Mouse (Mus musculus): ENCODE measurements around the gene Tom1. TPM values are rescaled to one million over a fixed set of nuclear protein-coding genes. Genes with fewer than 3 reads are reported as not detected.

The Tom1 gene
- polyA plus RNA-seq, 1 experiment, result 84.2 TPM

GRCm38 (mm10) chr8:75118505-75118904 lies 85.0 kb downstream of the Tom1 start:
- no peaks in the 10 kb centered on the region for H3K27me3 ChIP-seq (ENCODE audit: control insufficient read depth, insufficient read depth, insufficient read length)
- TF ChIP-seq E2F4 (IDR thresholded peaks at IDR 0.05; ENCODE audit: insufficient read depth) (no peak), TCF3 (IDR thresholded peaks at IDR 0.05; ENCODE audit: insufficient read length, low read depth) (no peak), POLR2AphosphoS2 (IDR thresholded peaks at IDR 0.05; ENCODE audit: insufficient read length, low read depth) (no peak), MYOG (IDR thresholded peaks at IDR 0.05; ENCODE audit: control insufficient read depth in 1 of 3, insufficient read depth in 1 of 3, insufficient read length in 2 of 3, low read depth in 2 of 3) (no peak), MAX (IDR thresholded peaks at IDR 0.05; ENCODE audit: low read depth) (no peak), SRF (IDR thresholded peaks at IDR 0.05; ENCODE audit: control insufficient read depth, insufficient read length, low read depth) (no peak), TCF12 (IDR thresholded peaks at IDR 0.05; ENCODE audit: insufficient read depth, poor library complexity, severe bottlenecking) (no peak), CEBPB (IDR thresholded peaks at IDR 0.05; ENCODE audit: insufficient read depth, poor library complexity, severe bottlenecking) (no peak), REST (IDR thresholded peaks at IDR 0.05; ENCODE audit: insufficient read depth, insufficient read length) (no peak), POLR2A (IDR thresholded peaks at IDR 0.05; ENCODE audit: insufficient read length, low read depth) (no peak), MYOD1 (IDR thresholded peaks at IDR 0.05; ENCODE audit: control insufficient read depth in 1 of 3, insufficient read length in 2 of 3, low read depth in 2 of 3) (no peak), USF1 (IDR thresholded peaks at IDR 0.05; ENCODE audit: low read depth) (no peak)
- H3ac ChIP-seq (ENCODE audit: control insufficient read depth, insufficient read length), result no peak overlapping the region
- H3K4me3 ChIP-seq, result no peak overlapping the region
- no peaks in the 10 kb centered on the region for H3K79me2 ChIP-seq (ENCODE audit: control insufficient read depth, insufficient read depth)
- H3K4me2 ChIP-seq (ENCODE audit: low read depth), result no peak overlapping the region
- peaks cover 20% of the 10 kb centered on the region for H3K36me3 ChIP-seq (ENCODE audit: control insufficient read depth, insufficient read depth)

DNA sequence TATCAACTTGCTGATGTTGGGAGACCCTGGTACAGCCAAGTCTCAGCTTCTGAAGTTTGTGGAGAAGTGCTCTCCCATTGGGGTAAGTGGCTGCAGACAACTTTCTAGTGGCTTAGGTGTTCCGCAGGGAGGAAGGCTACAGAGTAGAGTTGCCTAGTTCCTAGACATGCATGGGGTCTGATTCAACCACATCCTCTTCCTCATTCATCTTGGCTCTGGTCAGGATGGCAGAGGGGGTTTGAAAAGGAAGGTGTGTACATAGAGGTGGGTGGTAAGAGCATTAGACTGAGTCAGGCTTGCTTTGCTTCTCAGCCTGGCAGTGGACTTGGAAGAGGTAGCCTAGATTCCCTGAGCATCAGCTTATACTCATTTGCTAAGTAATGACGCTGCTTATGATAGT lies 85.8 kb downstream of the Tom1 start:
- Histone ChIP-seq H3K4me3 (no peak overlapping the region), H3K27me3 (ENCODE audit: control insufficient read depth, insufficient read depth, insufficient read length) (no peaks in the 10 kb centered on the region), H3K4me2 (ENCODE audit: low read depth) (no peak overlapping the region), H3K79me2 (ENCODE audit: control insufficient read depth, insufficient read depth) (no peaks in the 10 kb centered on the region), H3ac (ENCODE audit: control insufficient read depth, insufficient read length) (no peak overlapping the region), H3K36me3 (ENCODE audit: control insufficient read depth, insufficient read depth) (peaks cover 18% of the 10 kb centered on the region)
- TF ChIP-seq SRF (IDR thresholded peaks at IDR 0.05; ENCODE audit: control insufficient read depth, insufficient read length, low read depth) (no peak), MYOD1 (IDR thresholded peaks at IDR 0.05; ENCODE audit: control insufficient read depth in 1 of 3, insufficient read length in 2 of 3, low read depth in 2 of 3) (no peak), REST (IDR thresholded peaks at IDR 0.05; ENCODE audit: insufficient read depth, insufficient read length) (no peak), E2F4 (IDR thresholded peaks at IDR 0.05; ENCODE audit: insufficient read depth) (no peak), CEBPB (IDR thresholded peaks at IDR 0.05; ENCODE audit: insufficient read depth, poor library complexity, severe bottlenecking) (no peak), MAX (IDR thresholded peaks at IDR 0.05; ENCODE audit: low read depth) (no peak), TCF3 (IDR thresholded peaks at IDR 0.05; ENCODE audit: insufficient read length, low read depth) (no peak), USF1 (IDR thresholded peaks at IDR 0.05; ENCODE audit: low read depth) (no peak), POLR2AphosphoS2 (IDR thresholded peaks at IDR 0.05; ENCODE audit: insufficient read length, low read depth) (no peak), MYOG (IDR thresholded peaks at IDR 0.05; ENCODE audit: control insufficient read depth in 1 of 3, insufficient read depth in 1 of 3, insufficient read length in 2 of 3, low read depth in 2 of 3) (no peak), POLR2A (IDR thresholded peaks at IDR 0.05; ENCODE audit: insufficient read length, low read depth) (no peak), TCF12 (IDR thresholded peaks at IDR 0.05; ENCODE audit: insufficient read depth, poor library complexity, severe bottlenecking) (no peak)

Other genes with a start within 250 kb of the Tom1 start
- 0.05 TPM for gene Isx, start 160.5 kb upstream of the Tom1 start, polyA plus RNA-seq (2012; fragmentation: generic; extraction: Trizol)
- 9.1 TPM for gene Hmgxb4, start 40.3 kb upstream of the Tom1 start, polyA plus RNA-seq (2012; fragmentation: generic; extraction: Trizol)
- 89.7 TPM for gene Hmox1, start 59.9 kb downstream of the Tom1 start, polyA plus RNA-seq (2012; fragmentation: generic; extraction: Trizol)
- gene Mcm5, start 75.9 kb downstream of the Tom1 start, polyA plus RNA-seq (2012; fragmentation: generic; extraction: Trizol), result 32.3 TPM
- gene Rasd2, start 180.2 kb downstream of the Tom1 start, polyA plus RNA-seq (2012; fragmentation: generic; extraction: Trizol), result not detected